Mouse (Mus musculus) heart, postnatal 36 days (tissue): ENCODE measurements around the gene Smco2. TPM values are rescaled to one million over a fixed set of nuclear protein-coding genes. Genes with fewer than 3 reads are reported as not detected.

Experiments
- total RNA-seq, 2 experiments: library from RNA; stranded (reverse); gene quantifications; 2 replicates each; pipeline ENCODE4 v1.2.3; 2021

Smco2 gene
- total RNA-seq, 2 experiments from 2014 or later: 2.5 to 3.4 TPM

Other genes starting within 250 kb of the Smco2 start
- gene Med21, start 207.6 kb upstream of the Smco2 start, total RNA-seq: 10 to 100 TPM; 46.6 to 48.5 TPM
- 10 to 100 TPM; 15.8 to 18.0 TPM for gene Tm7sf3, start 207.3 kb upstream of the Smco2 start, total RNA-seq
- 10 to 100 TPM; 12.8 to 13.7 TPM for gene Stk38l, start 125.1 kb upstream of the Smco2 start, total RNA-seq
- gene Arntl2, start 54.0 kb upstream of the Smco2 start, total RNA-seq: 1 to 10 TPM in 1 of 2 experiments, under 1 TPM in 1; 0.78 to 1.0 TPM
- gene Ppfibp1, start 38.4 kb downstream of the Smco2 start, total RNA-seq: 100 to 1,000 TPM; 111 to 115 TPM
- gene 1700034J05Rik, start 104.3 kb downstream of the Smco2 start, total RNA-seq: not detected
- 1 to 10 TPM in 1 of 2 experiments, under 1 TPM in 1; 0.87 to 1.2 TPM for gene Rep15, start 182.5 kb downstream of the Smco2 start, total RNA-seq
- gene Mrps35, start 192.7 kb downstream of the Smco2 start, total RNA-seq: 100 to 1,000 TPM; 195 to 200 TPM
- not detected for gene Mansc4, start 236.9 kb downstream of the Smco2 start, total RNA-seq
- gene Klhl42, start 241.3 kb downstream of the Smco2 start, total RNA-seq: 1 to 10 TPM; 5.7 to 6.9 TPM